Mouse (Mus musculus): ENCODE results near the gene Nfia.

The Nfia gene

GRCm38 (mm10) chr4:98126003-98126677 lies 353.6 kb downstream of the Nfia start:
- DNase-seq (ENCODE audit: low spot score in 2 of 2), result no peak

DNA sequence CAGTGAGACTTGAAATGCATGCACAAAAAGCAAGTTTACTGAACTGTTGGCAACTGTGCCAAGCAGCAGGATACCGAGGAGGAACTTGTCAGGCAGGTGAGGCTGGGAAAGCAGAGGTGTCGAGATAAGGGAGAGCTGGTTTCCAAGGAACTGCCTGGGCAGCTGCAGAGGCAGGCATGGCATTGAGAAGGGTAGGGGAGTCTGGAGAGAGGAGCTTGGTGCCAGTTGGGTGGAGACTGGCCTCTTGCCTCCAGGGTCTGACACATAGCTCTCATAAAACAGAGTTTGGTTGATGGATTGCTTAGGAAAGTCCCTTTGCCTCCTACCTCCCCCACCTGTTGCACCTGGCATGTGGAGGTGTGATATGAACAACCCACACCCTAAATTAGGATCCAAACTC lies 358.3 kb downstream of the Nfia start:
- no peak for DNase-seq (ENCODE audit: low spot score in 2 of 2)

DNA sequence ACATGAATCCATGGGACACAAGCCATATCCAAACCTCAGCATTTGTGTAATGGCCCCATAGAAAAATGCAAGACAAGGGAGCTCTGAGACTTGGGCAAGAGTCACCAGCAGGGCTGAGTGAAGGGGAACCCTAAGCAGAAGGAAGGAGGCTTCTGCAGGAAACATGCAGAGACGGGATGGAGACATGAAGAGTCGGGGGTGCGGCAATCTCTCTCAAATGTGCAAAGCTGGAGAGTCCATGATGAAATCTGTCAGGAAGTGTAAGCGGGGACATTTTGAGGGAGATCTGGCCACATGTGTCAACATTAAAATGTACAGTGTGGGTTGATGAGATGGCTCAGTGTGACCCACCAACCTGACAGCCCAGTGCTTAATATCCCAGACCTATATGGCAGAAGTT lies 361.5 kb downstream of the Nfia start:
- DNase-seq (ENCODE audit: low spot score in 2 of 2), result no peak

DNA sequence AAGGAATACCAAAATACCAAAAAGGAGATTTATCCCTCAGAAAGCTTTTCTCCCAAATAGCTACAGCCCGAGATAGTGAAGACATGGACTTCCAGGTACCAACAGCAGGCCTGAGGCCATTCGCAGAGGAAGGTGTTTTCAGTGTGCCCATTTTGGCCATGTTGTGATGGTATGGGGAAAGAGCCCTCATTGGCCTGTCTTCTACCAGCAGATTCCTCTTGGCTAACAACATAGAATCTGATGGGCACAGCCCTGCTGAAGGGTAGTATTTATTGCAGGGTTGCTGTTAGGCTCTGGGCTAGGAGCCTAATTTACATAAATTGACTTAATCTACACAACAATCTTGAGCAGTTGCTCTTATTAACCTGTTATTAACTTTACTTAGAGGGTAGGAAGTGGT lies 363.5 kb downstream of the Nfia start:
- no peak for DNase-seq (ENCODE audit: low spot score in 2 of 2)

- no peak for DNase-seq (ENCODE audit: low spot score in 2 of 2)
Observed at GRCm38 (mm10) chr4:98142879-98143436, 370.4 kb downstream of the Nfia start.

DNA sequence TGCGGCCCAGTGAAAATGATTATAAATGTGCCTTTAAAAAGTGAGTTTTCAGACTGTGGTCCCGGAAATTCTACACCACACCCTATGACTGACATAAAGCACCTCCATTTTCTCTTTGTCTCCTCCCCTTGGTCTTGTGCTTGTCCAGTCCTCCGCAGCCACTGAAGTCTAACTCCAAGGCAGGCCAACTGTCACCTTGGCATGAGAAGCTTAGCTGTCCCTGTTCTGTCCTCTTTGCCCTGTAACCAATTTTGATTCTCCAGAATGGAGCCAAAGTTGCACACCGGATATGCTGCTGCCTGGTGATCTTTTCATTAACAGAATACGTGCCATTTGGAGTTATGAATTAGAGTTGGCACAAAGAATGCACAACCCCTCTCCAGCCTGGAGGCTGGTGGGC lies 378.0 kb downstream of the Nfia start:
- no peak for DNase-seq (ENCODE audit: low spot score in 2 of 2)

DNA sequence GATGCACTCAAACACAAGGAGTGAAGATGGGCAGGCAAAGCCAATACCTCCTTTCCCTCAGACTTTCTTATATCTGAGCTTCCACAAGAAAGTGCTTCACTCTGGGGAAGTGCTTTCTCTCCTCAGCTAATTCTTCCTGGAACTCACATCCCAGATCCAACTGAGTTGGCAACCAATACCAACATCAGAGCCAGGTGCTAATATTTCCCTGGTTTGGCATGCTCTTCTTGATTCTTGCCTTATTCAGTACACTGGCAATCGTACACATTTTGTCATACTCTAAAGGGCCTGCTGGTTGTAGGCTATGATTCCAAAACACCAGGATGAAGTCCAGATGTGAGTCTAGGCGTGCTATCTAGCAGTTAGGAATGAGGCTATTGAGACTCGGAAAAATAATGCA lies 385.4 kb downstream of the Nfia start:
- DNase-seq (ENCODE audit: low spot score in 2 of 2), result no peak

- DNase-seq (ENCODE audit: low spot score in 2 of 2), result no peak
Observed at GRCm38 (mm10) chr4:98166379-98166778, 393.8 kb downstream of the Nfia start.
